Mouse (Mus musculus) limb, embryonic 14.5 days (tissue): ENCODE results near the gene Gabrb2. TPM values are rescaled to one million over a fixed set of nuclear protein-coding genes. Genes with fewer than 3 reads are reported as not detected.

Source experiments
- ATAC-seq: fragments of 200-750 bp; cut with Nextera tagmentation; 2 replicates; pipeline ENCODE4 v1.8.0; 2017; ENCODE audit warnings: low read depth, moderate number of reproducible peaks, moderate TSS enrichment; ENCODE audit not compliant: low FRiP score
- DNase-seq: peaks from one replicate; pipeline ENCODE4 v3.0.0-alpha.2; 2015; ENCODE audit warnings: low spot score
- H3K27ac ChIP-seq: fragments of 300-500 bp; sonication (generic); replicated peaks from 2 replicates; pipeline ENCODE4 v1.5.1; 2014; ENCODE audit warnings: low read depth, mild to moderate bottlenecking, low read length, moderate library complexity, mixed read lengths
- H3K27me3 ChIP-seq: fragments of 300-500 bp; sonication (generic); 2 replicates; pipeline ENCODE4 v1.6.1; 2014; ENCODE audit warnings: low read length, mixed read lengths; ENCODE audit not compliant: control insufficient read depth, insufficient read depth
- H3K36me3 ChIP-seq: fragments of 300-500 bp; sonication (generic); 2 replicates; pipeline ENCODE4 v1.6.1; 2014; ENCODE audit warnings: mild to moderate bottlenecking, low read length, moderate library complexity, mixed read lengths; ENCODE audit not compliant: control insufficient read depth, insufficient read depth
- H3K4me1 ChIP-seq: fragments of 300-500 bp; sonication (generic); 2 replicates; pipeline ENCODE4 v1.6.1; 2014; ENCODE audit warnings: antibody characterized with exemption, low read length, mixed read lengths; ENCODE audit not compliant: control insufficient read depth, insufficient read depth
- H3K4me2 ChIP-seq: fragments of 300-500 bp; sonication (generic); replicated peaks from 2 replicates; pipeline ENCODE4 v1.6.1; 2014; ENCODE audit warnings: low read depth, mild to moderate bottlenecking, low read length, moderate library complexity; ENCODE audit not compliant: severe bottlenecking
- H3K4me3 ChIP-seq: fragments of 300-500 bp; sonication (generic); replicated peaks from 2 replicates; pipeline ENCODE4 v1.5.1; 2014; ENCODE audit warnings: low read length
- H3K9ac ChIP-seq: fragments of 300-500 bp; sonication (generic); 2 replicates; pipeline ENCODE4 v1.6.1; 2014; ENCODE audit warnings: mild to moderate bottlenecking, low read depth, low read length, moderate library complexity; ENCODE audit not compliant: severe bottlenecking
- H3K9me3 ChIP-seq: fragments of 300-500 bp; sonication (generic); 2 replicates; pipeline ENCODE4 v1.6.1; 2016; ENCODE audit warnings: low read length; ENCODE audit not compliant: control insufficient read depth
- POLR2A ChIP-seq: fragments of 200-500 bp; IDR thresholded peaks from 2 replicates; pipeline ENCODE4 v1.8.0; 2012; ENCODE audit warnings: inconsistent platforms, mild to moderate bottlenecking, moderate library complexity, borderline replicate concordance; ENCODE audit not compliant: insufficient read depth, insufficient read length; ENCODE audit errors: extremely low read depth
- WGBS: fragments of 180-500 bp; shearing (Covaris S2); extraction: QIAGEN DNeasy Blood & Tissue Kit; methylation state at CpG from one replicate; pipeline ENCODE4 v1.1.7; 2014; 5-methylcytosine and 5-hydroxymethylcytosine counted together
- polyA plus RNA-seq, 2 experiments: library from polyadenylated mRNA; depleted of rRNA in 1 of 2; stranded (reverse) in 1 of 2; unstranded in 1 of 2; fragments of >200 nt; fragmentation: Nextera tagmentation in 1 of 2; extraction: Ambion mirVana in 1 of 2; gene quantifications; 2 replicates each; pipeline versions ENCODE4 v1.2.1 to v1.2.3; 2012 to 2014

The Gabrb2 gene
- polyA plus RNA-seq, 2 experiments = 0.65 to 1.5 TPM

- Histone ChIP-seq H3K36me3 (no peaks in the 10 kb centered on the region), H3K4me3 (no peak overlapping the region), H3K4me2 (no peak overlapping the region), H3K27ac (no peak overlapping the region), H3K9ac (no peak overlapping the region), H3K4me1 (no peaks in the 10 kb centered on the region), H3K27me3 (no peaks in the 10 kb centered on the region), H3K9me3 (no peaks in the 10 kb centered on the region)
- DNase-seq (no peak), ATAC-seq (no peak)
- no peak for TF ChIP-seq POLR2A
Measured at GRCm38 (mm10) chr11:42501166-42501565, 81.6 kb downstream of the Gabrb2 start.

DNA sequence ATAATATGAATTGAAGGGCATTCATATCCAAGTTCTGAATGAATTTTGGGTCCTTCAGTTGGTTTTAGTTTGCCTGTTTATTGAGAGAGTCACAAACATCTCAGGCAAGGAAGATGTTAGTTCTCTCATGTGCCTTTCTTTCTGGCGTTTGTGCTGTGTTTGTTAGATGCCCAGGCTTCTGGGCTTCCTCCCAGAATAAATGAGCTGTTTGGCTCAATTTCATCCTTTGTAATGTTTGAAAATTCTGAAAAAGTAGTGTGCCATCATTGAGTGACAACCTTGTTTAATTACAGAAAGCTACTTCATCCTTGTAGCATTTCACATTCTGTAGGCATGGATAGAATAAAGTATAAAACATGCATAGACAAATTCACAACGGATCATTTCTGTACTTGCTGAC lies 85.9 kb downstream of the Gabrb2 start:
- DNase-seq (no peak), ATAC-seq (no peak)
- Histone ChIP-seq H3K36me3 (no peaks in the 10 kb centered on the region), H3K9ac (no peak overlapping the region), H3K9me3 (no peaks in the 10 kb centered on the region), H3K4me1 (no peaks in the 10 kb centered on the region), H3K4me2 (no peak overlapping the region), H3K27ac (no peak overlapping the region), H3K27me3 (no peaks in the 10 kb centered on the region), H3K4me3 (no peak overlapping the region)
- 80% methylated on average over 2 of the region's 2 CpGs for WGBS
- no peak for TF ChIP-seq POLR2A

- H3K4me2 ChIP-seq = no peak overlapping the region
- 77% methylated on average over 1 of the region's 1 CpGs for WGBS
- H3K9me3 ChIP-seq = no peaks in the 10 kb centered on the region
- H3K36me3 ChIP-seq = no peaks in the 10 kb centered on the region
- no peaks in the 10 kb centered on the region for H3K27me3 ChIP-seq
- DNase-seq (no peak), ATAC-seq (no peak)
- no peak overlapping the region for H3K4me3 ChIP-seq
- H3K9ac ChIP-seq = no peak overlapping the region
- H3K4me1 ChIP-seq = no peaks in the 10 kb centered on the region
- no peak for TF ChIP-seq POLR2A
- H3K27ac ChIP-seq = no peak overlapping the region
Measured at GRCm38 (mm10) chr11:42505911-42506310, 86.4 kb downstream of the Gabrb2 start.

DNA sequence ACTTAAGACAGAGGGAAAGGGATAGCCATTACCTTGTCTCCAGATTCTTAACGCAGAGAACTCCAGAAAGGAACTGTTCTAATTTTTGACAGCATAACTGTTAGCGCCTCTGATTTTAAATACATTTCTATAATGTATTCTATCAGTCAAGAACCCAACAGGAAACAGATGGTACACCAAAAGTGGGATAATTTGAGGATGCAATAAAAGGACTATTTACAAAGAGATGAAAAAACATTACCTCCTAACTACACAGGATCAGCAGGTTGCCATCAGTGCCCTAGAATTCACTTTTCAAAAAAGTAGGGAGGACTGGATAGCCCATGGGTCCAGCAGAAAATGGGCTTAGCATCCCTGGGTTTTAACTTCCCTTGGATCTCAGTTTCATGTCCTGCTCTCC lies 102.4 kb downstream of the Gabrb2 start:
- no peak for DNase-seq
- Histone ChIP-seq H3K9me3 (no peaks in the 10 kb centered on the region), H3K4me2 (no peak overlapping the region), H3K27me3 (no peaks in the 10 kb centered on the region), H3K36me3 (no peaks in the 10 kb centered on the region), H3K4me1 (no peaks in the 10 kb centered on the region), H3K4me3 (no peak overlapping the region), H3K9ac (no peak overlapping the region), H3K27ac (no peak overlapping the region)
- TF ChIP-seq POLR2A = no peak
- no peak for ATAC-seq
- WGBS = 76% methylated on average over 2 of the region's 2 CpGs

- Histone ChIP-seq H3K27me3 (no peaks in the 10 kb centered on the region), H3K4me3 (no peak overlapping the region), H3K9ac (no peak overlapping the region), H3K4me2 (no peak overlapping the region), H3K36me3 (no peaks in the 10 kb centered on the region), H3K4me1 (no peaks in the 10 kb centered on the region), H3K9me3 (no peaks in the 10 kb centered on the region), H3K27ac (no peak overlapping the region)
- TF ChIP-seq POLR2A = no peak
- 88% methylated on average over 3 of the region's 3 CpGs for WGBS
- no peak for DNase-seq
- no peak for ATAC-seq
Measured at GRCm38 (mm10) chr11:42528226-42528881, 108.8 kb downstream of the Gabrb2 start.

DNA sequence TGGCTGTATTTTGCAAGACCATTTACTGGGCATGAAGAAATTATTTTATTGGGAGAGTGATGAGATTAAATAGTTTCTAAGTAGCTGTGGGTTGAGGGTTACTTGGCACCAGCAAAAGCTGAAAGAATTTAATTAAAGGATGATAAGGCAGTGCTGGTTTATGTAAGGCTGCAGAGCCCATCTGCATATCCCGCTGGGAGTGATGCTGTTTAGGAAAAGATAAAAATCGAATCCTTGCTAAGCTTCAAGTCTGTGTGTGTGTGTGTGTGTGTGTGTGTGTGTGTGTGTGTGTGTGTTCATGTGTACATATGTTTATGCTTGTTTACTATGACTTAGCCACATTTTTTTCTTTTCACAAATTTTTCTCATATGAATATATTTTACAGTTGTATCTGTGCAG lies 113.0 kb downstream of the Gabrb2 start:
- H3K9me3 ChIP-seq = no peaks in the 10 kb centered on the region
- no peak for DNase-seq
- WGBS = 73% methylated on average over 2 of the region's 2 CpGs
- no peak for ATAC-seq
- no peaks in the 10 kb centered on the region for H3K27me3 ChIP-seq
- no peak overlapping the region for H3K4me2 ChIP-seq
- no peaks in the 10 kb centered on the region for H3K36me3 ChIP-seq
- H3K9ac ChIP-seq = no peak overlapping the region
- TF ChIP-seq POLR2A = no peak
- no peak overlapping the region for H3K4me3 ChIP-seq
- H3K27ac ChIP-seq = no peak overlapping the region
- H3K4me1 ChIP-seq = no peaks in the 10 kb centered on the region
